Mouse (Mus musculus) embryonic facial prominence, embryonic 10.5 days (tissue): ENCODE results near the gene Gm8024. TPM values are rescaled to one million over a fixed set of nuclear protein-coding genes. Genes with fewer than 3 reads are reported as not detected.
"Not testable (repeated sequence)": the region's sequence is repeated elsewhere in the genome, so short reads cannot be mapped to it uniquely, and the experiment has no call there.

Experiments
- DNase-seq: peaks from one replicate; pipeline ENCODE4 v3.0.0-alpha.2; 2017; ENCODE audit warnings: low spot score
- H3K27ac ChIP-seq: fragments of 300-500 bp; sonication (generic); replicated peaks from 2 replicates; pipeline ENCODE4 v1.5.1; 2016; ENCODE audit warnings: mild to moderate bottlenecking
- H3K27me3 ChIP-seq: fragments of 300-500 bp; sonication (generic); replicated peaks from 2 replicates; pipeline ENCODE4 v1.6.1; 2016; ENCODE audit warnings: low read depth, mild to moderate bottlenecking; ENCODE audit not compliant: poor library complexity, severe bottlenecking
- H3K36me3 ChIP-seq: fragments of 300-500 bp; sonication (generic); replicated peaks from 2 replicates; pipeline ENCODE4 v1.6.1; 2016; ENCODE audit warnings: mild to moderate bottlenecking, moderate library complexity
- H3K4me1 ChIP-seq: fragments of 300-500 bp; sonication (generic); 2 replicates; pipeline ENCODE4 v1.6.1; 2016
- H3K4me3 ChIP-seq: fragments of 300-500 bp; sonication (generic); 2 replicates; pipeline ENCODE4 v1.5.1; 2016; ENCODE audit warnings: mild to moderate bottlenecking, moderate library complexity
- H3K9me3 ChIP-seq: fragments of 300-500 bp; sonication (generic); 2 replicates; pipeline ENCODE4 v1.6.1; 2016; ENCODE audit warnings: mild to moderate bottlenecking
- WGBS: fragments of 180-500 bp; shearing (Covaris S2); methylation state at CpG from one replicate; pipeline ENCODE4 v1.1.7; 2016; 5-methylcytosine and 5-hydroxymethylcytosine counted together
- polyA plus RNA-seq: library from polyadenylated mRNA; unstranded; fragments of >200 nt; fragmentation: Nextera tagmentation; extraction: Ambion mirVana; gene quantifications from 2 replicates; pipeline ENCODE4 v1.2.1, GENCODE M21; 2016

Gm8024 gene
- polyA plus RNA-seq = not detected in 2 replicates

DNA sequence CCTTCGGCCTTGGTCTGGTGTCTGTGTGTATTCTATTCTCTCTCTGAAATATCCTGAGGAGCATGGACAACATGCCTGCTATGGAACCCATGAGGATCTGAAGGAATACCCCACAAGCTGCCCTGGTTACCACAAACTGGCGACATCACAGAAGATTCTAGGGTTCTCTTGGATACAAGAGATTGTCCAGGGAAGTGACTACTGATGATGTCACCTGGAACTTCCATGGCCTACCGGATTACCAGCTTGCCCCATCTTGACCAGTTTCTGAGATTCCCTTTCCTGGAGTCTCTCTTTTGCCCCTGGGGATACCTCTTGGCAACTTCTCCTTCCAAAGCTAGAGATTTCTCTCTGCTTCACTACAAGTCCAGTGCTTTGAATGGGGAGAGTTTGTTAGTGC, at the start of gene Gm8024:
Gene Gm8024 (minus strand): TSS at position 101 of the 400 bp plus-strand sequence.
- H3K4me3 ChIP-seq, DNase-seq, H3K27me3 ChIP-seq, H3K9me3 ChIP-seq, H3K27ac ChIP-seq, H3K36me3 ChIP-seq, H3K4me1 ChIP-seq: not testable (repeated sequence)
- WGBS = 96% methylated on average over 1 of the region's 3 CpGs

DNA sequence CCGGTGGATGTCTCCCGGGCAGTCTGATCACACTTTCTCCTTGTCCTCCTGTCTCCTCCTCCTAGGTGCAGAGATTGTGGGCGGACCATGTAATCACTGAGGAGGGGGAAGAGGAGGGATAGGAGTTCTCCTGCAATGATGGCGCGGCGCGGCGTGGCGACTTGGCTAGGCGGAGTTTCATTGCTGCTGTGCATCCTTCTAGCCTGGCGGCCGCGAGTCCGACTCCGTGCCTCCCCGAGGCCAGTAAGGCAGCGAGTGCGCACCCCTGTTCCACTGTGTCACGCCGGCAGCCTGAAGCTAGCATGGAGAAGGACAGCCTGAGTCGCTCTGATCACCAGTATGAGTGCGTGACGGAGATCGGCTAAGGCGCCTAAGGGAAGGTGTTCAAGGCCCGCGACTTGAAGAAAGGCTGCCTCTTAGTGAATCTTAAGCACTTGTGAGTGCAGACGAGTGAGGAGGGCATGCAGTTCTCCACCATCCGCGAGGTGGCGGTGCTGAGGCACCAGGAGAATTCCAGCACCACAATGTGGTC, 19.2 kb upstream of the Gm8024 start:
- not testable (repeated sequence) for DNase-seq, H3K4me3 ChIP-seq, H3K9me3 ChIP-seq, H3K4me1 ChIP-seq, H3K36me3 ChIP-seq, H3K27me3 ChIP-seq, H3K27ac ChIP-seq
- WGBS = 9% methylated on average over 29 of the region's 31 CpGs

DNA sequence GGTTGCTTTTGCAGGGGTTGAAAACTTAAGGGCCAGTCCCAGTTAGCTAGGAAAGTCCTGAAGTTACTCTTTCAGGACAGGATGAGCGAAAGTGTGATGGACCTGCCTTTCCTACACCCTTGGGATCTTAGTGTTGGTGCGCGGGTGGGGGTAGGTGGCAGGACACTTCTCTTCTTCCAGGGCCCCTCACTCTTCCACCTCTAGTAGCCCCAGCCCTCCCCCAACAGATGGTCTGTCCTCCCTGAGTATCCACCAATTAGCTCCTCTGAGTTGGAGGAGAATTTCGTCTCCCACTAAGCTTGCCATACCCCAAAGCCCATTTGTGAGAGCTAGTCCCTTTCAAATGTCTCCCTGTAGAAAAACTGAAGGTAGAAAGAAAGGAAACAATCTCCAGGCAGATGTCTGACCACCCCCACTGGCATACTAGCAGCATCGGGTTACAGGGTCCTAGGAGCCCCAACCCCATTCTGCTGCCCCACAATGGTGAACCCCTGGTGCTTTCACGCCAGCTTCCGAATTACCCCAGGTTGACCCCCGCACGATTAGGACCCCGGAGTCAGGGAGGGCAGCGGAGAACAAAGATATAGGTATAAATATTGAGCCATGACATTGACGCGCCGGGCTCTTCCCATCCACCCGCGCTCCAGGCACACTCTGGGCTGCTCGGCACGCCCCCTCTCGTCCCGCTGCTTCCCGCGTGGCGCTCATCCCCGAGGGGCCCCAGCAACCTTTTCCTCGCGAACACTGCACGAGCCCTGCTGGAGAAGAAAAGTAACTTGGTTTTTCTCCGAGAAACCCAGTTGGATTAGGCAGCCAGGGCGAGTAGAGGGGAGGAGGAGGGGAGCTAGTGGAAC, 18.5 kb upstream of the Gm8024 start:
- not testable (repeated sequence) for H3K9me3 ChIP-seq, DNase-seq, H3K4me3 ChIP-seq, H3K27ac ChIP-seq, H3K27me3 ChIP-seq, H3K36me3 ChIP-seq, H3K4me1 ChIP-seq
- 20% methylated on average over 23 of the region's 29 CpGs for WGBS

DNA sequence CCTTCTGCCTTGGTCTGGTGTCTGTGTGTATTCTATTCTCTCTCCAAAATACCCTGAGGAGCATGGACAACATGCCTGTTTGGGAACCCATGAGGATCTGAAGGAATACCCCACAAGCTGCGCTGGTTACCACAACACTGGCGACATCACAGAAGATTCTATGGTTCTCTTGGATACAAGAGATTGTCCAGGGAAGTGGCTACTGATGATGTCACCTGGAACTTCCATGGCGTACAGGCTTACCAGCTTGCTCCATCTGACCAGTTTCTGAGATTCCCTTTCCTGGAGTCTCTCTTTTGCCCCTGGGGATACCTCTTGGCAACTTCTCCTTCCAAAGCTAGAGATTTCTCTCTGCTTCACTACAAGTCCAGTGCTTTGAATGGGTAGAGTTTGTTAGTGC, 21.8 kb downstream of the Gm8024 start, which contains the start of gene Gm8020:
Gene Gm8020 (minus strand): TSS at position 101 of the 400 bp plus-strand sequence.
- not testable (repeated sequence) for H3K27me3 ChIP-seq, H3K4me3 ChIP-seq, H3K9me3 ChIP-seq, H3K4me1 ChIP-seq, DNase-seq, H3K36me3 ChIP-seq, H3K27ac ChIP-seq
- WGBS = 94% methylated on average over 2 of the region's 3 CpGs

Other genes starting within 250 kb of the Gm8024 start
- gene Gm9611, start 226.9 kb downstream of the Gm8024 start, polyA plus RNA-seq = not detected in 2 replicates
- not detected in 2 replicates for gene Gm7995, start 214.1 kb downstream of the Gm8024 start, polyA plus RNA-seq
- not detected in 2 replicates for gene Gm8005, start 84.6 kb downstream of the Gm8024 start, polyA plus RNA-seq
- not detected in 2 replicates for gene Gm8011, start 60.4 kb downstream of the Gm8024 start, polyA plus RNA-seq
- gene Gm8020, start 21.9 kb downstream of the Gm8024 start, polyA plus RNA-seq = not detected in 2 replicates
- gene Gm17124, start 75.6 kb upstream of the Gm8024 start, polyA plus RNA-seq = not detected in 2 replicates
- not detected in 2 replicates for gene Gm3633, start 117.6 kb upstream of the Gm8024 start, polyA plus RNA-seq
- not detected in 2 replicates for gene Gm10378, start 131.7 kb upstream of the Gm8024 start, polyA plus RNA-seq
- not detected in 2 replicates for gene Gm3015, start 244.5 kb upstream of the Gm8024 start, polyA plus RNA-seq